Mouse (Mus musculus): ENCODE measurements around the gene Slc26a10. TPM values are rescaled to one million over a fixed set of nuclear protein-coding genes. Genes with fewer than 3 reads are reported as not detected.

Gene Slc26a10
- total RNA-seq (2023): not detected

GRCm38 (mm10) chr10:127179871-127180694, at the start of gene Slc26a10:
Gene Slc26a10 (minus strand): TSS chr10:127180645.

GRCm38 (mm10) chr10:127211414-127211854, 31.0 kb upstream of the Slc26a10 start, which contains the start of gene Pip4k2c:
Gene Pip4k2c (minus strand): TSS chr10:127211585.

GRCm38 (mm10) chr10:127195328-127196129, 15.1 kb upstream of the Slc26a10 start, which contains the start of gene Dtx3:
Gene Dtx3 (minus strand): TSS chr10:127195728.

GRCm38 (mm10) chr10:127189651-127190381, 9.4 kb upstream of the Slc26a10 start, which contains the start of gene Arhgef25:
Gene Arhgef25 (minus strand): TSS chr10:127190083.

GRCm38 (mm10) chr10:127164631-127165353, 15.7 kb downstream of the Slc26a10 start, which contains the start of gene B4galnt1:
Gene B4galnt1 (plus strand): TSS chr10:127165225.

Other genes with a start within 250 kb of the Slc26a10 start
- 100 to 1,000 TPM in 1 of 2 experiments, 10 to 100 TPM in 1; 95.6 to 113 TPM for gene Ctdsp2, start 201.9 kb downstream of the Slc26a10 start, total RNA-seq (2023)
- gene Avil, start 179.9 kb downstream of the Slc26a10 start, total RNA-seq (2023): under 1 TPM in 1 of 2 experiments, not detected in 1; 0.22 TPM
- gene Tsfm, start 149.8 kb downstream of the Slc26a10 start, total RNA-seq (2023): 10 to 100 TPM; 11.1 to 11.3 TPM
- 1 to 10 TPM; 3.6 to 4.2 TPM for gene Mettl1, start 139.2 kb downstream of the Slc26a10 start, total RNA-seq (2023)
- gene Eef1akmt3, start 139.1 kb downstream of the Slc26a10 start, total RNA-seq (2023): under 1 TPM in 1 of 2 experiments, not detected in 1; 0.20 TPM
- gene Cyp27b1, start 132.4 kb downstream of the Slc26a10 start, total RNA-seq (2023): not detected
- gene March9, start 120.5 kb downstream of the Slc26a10 start, total RNA-seq (2023): under 1 TPM in 1 of 2 experiments, not detected in 1; 0.11 TPM
- gene Cdk4, start 117.1 kb downstream of the Slc26a10 start, total RNA-seq (2023): 100 to 1,000 TPM; 139 to 142 TPM
- 10 to 100 TPM; 26.9 to 27.6 TPM for gene Tspan31, start 110.4 kb downstream of the Slc26a10 start, total RNA-seq (2023)
- gene Agap2, start 105.4 kb downstream of the Slc26a10 start, total RNA-seq (2023): 10 to 100 TPM; 45.3 to 49.2 TPM
- gene Os9, start 59.5 kb downstream of the Slc26a10 start, total RNA-seq (2023): 100 to 1,000 TPM; 102 to 103 TPM
- gene B4galnt1, start 15.4 kb downstream of the Slc26a10 start, total RNA-seq (2023): 100 to 1,000 TPM in 1 of 2 experiments, 10 to 100 TPM in 1; 99.0 to 106 TPM
- gene Arhgef25, start 9.4 kb upstream of the Slc26a10 start, total RNA-seq (2023): 1 to 10 TPM; 1.1 to 1.6 TPM
- gene Dtx3, start 15.1 kb upstream of the Slc26a10 start, total RNA-seq (2023): 10 to 100 TPM; 15.9 to 19.5 TPM
- 10 to 100 TPM; 24.4 to 25.8 TPM for gene Pip4k2c, start 30.9 kb upstream of the Slc26a10 start, total RNA-seq (2023)
- gene Kif5a, start 82.7 kb upstream of the Slc26a10 start, total RNA-seq (2023): under 1 TPM; 0.22 to 0.42 TPM
- 100 to 1,000 TPM in 1 of 2 experiments, 10 to 100 TPM in 1; 98.1 to 101 TPM for gene Dctn2, start 85.7 kb upstream of the Slc26a10 start, total RNA-seq (2023)
- gene Mbd6, start 108.4 kb upstream of the Slc26a10 start, total RNA-seq (2023): 100 to 1,000 TPM; 134 to 135 TPM
- gene Mars, start 131.1 kb upstream of the Slc26a10 start, total RNA-seq (2023): 10 to 100 TPM; 41.3 to 47.4 TPM
- gene Arhgap9, start 141.3 kb upstream of the Slc26a10 start, total RNA-seq (2023): 100 to 1,000 TPM; 240 to 263 TPM
- gene Gli1, start 161.3 kb upstream of the Slc26a10 start, total RNA-seq (2023): not detected
- not detected for gene Inhbe, start 173.8 kb upstream of the Slc26a10 start, total RNA-seq (2023)
- gene Inhbc, start 189.8 kb upstream of the Slc26a10 start, total RNA-seq (2023): not detected
- 10 to 100 TPM; 91.2 to 93.7 TPM for gene R3hdm2, start 199.7 kb upstream of the Slc26a10 start, total RNA-seq (2023)